Mouse (Mus musculus) myocyte (in vitro differentiated cells): ENCODE measurements around the gene Mrgbp.

Experiments used
- CEBPB ChIP-seq: IDR thresholded peaks from 2 replicates; pipeline ENCODE4 v1.6.1; 2011; ENCODE audit warnings: mild to moderate bottlenecking, moderate library complexity; ENCODE audit not compliant: poor library complexity, insufficient read depth, severe bottlenecking
- E2F4 ChIP-seq: IDR thresholded peaks from one replicate; pipeline ENCODE4 v1.6.1; 2011; ENCODE audit warnings: mild to moderate bottlenecking, control low read depth, moderate library complexity; ENCODE audit not compliant: insufficient read depth
- MAX ChIP-seq: IDR thresholded peaks from one replicate; pipeline ENCODE4 v1.6.1; 2011; ENCODE audit warnings: low read depth, mild to moderate bottlenecking, control low read depth
- POLR2A ChIP-seq: IDR thresholded peaks from one replicate; pipeline ENCODE4 v1.6.1; 2011; ENCODE audit warnings: low read depth, mild to moderate bottlenecking, control low read depth, moderate library complexity; ENCODE audit not compliant: insufficient read length
- POLR2AphosphoS2 ChIP-seq: IDR thresholded peaks from one replicate; pipeline ENCODE4 v1.6.1; 2011; ENCODE audit warnings: low read depth, control low read depth; ENCODE audit not compliant: insufficient read length
- TCF12 ChIP-seq: IDR thresholded peaks from one replicate; pipeline ENCODE4 v1.6.1; 2011; ENCODE audit warnings: mild to moderate bottlenecking, control low read depth; ENCODE audit not compliant: poor library complexity, insufficient read depth, severe bottlenecking

GRCm38 (mm10) chr2:180563841-180564240 is 17.3 kb upstream of the Mrgbp start:
- TF ChIP-seq POLR2A (no peak), MAX (no peak), E2F4 (no peak), TCF12 (no peak), POLR2AphosphoS2 (no peak), CEBPB (no peak)
